In the genomic region with DNA sequence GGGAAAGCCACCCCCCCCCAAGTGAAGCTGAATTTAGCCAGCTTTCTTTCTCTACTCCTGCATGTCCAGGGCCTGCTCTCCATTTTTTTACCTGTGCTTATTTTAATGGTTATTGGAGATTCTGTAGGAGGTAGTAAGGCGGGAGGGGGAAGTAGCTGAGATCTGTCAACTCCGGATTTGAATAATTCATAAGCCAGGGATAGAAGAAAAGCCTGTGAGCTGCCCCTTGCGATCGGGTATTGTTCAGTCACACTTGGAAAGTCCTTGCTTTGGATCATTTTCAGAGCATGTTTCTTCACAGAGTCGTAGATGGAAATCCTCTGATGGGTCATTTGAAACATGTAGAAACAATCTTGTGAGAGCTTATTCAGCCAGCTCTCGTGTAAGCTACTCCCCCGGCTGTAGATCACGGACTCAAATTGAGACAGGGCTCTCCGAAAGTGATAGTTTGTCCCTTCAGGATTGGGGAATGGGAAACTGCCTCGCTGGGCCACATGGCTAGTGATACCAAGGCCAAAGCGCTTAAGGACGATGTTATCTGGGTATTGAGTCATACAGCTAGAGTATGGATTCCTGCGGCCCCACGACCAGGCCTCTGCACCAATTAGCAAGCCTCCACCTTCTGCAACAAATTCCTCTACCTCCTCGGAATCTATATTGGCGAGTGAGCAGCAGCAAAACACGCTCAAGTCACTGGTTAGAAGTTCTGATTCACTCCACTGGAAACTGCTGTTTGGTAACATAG, we compare ENCODE assay signal across 26 mouse cellular contexts. TPM values are rescaled to one million over a fixed set of nuclear protein-coding genes. Genes with fewer than 3 reads are reported as not detected.
DNase-seq lines count a peak whose midpoint lies in the region; ATAC-seq and TF ChIP-seq lines count a peak whose summit lies in the region.
"Had no signal": no experiment of that assay in that cellular context is flagged by ENCODE, and none has a peak within 500 bp of the region (broad histone marks: within the 10 kb centered on the region; RNA-seq: fewer than 3 reads in every experiment).

No protein-coding gene starts in this region.

- no peak; the same call in 1 of the 2 replicates for ATAC-seq in hindbrain, embryonic 11.5 days (ENCODE audit: low FRiP score)
- ATAC-seq in hindbrain, postnatal 0 days = no peak
- peak; percentile 71 for ATAC-seq in midbrain, embryonic 11.5 days (ENCODE audit: low FRiP score)
- no peak for ATAC-seq in midbrain, embryonic 16.5 days
- ATAC-seq in midbrain, embryonic 14.5 days (ENCODE audit: low FRiP score, low TSS enrichment) = no peak
- no peak for ATAC-seq in midbrain, postnatal 0 days (ENCODE audit: low FRiP score)
- ATAC-seq: forebrain, embryonic 13.5 days; forebrain, embryonic 16.5 days had no signal

- H3K4me3 ChIP-seq in hindbrain, embryonic 11.5 days (ENCODE audit: low read depth, low read length) = no peak overlapping the region
- H3K4me3 ChIP-seq in hindbrain, postnatal 0 days (ENCODE audit: low read length) = no peak overlapping the region
- no peak overlapping the region for H3K4me3 ChIP-seq in midbrain, embryonic 11.5 days (ENCODE audit: low read depth, low read length)
- no peak overlapping the region for H3K4me3 ChIP-seq in midbrain, embryonic 16.5 days (ENCODE audit: low read depth, low read length)
- no peak overlapping the region for H3K4me3 ChIP-seq in midbrain, embryonic 14.5 days (replicated peaks; ENCODE audit: low read depth, low read length)
- H3K4me3 ChIP-seq in midbrain, postnatal 0 days (ENCODE audit: low read depth, low read length) = no peak overlapping the region
- H3K4me3 ChIP-seq: embryonic facial prominence, embryonic 10.5 days; embryonic facial prominence, embryonic 12.5 days; forebrain, embryonic 13.5 days had no signal

- no peaks in the 10 kb centered on the region for H3K36me3 ChIP-seq in hindbrain, embryonic 11.5 days (ENCODE audit: control insufficient read depth, insufficient read depth, low read length)
- H3K36me3 ChIP-seq in hindbrain, postnatal 0 days (ENCODE audit: insufficient read depth, low read length) = no peaks in the 10 kb centered on the region
- H3K36me3 ChIP-seq in midbrain, embryonic 11.5 days (ENCODE audit: control insufficient read depth, insufficient read depth, low read length) = no peaks in the 10 kb centered on the region
- no peaks in the 10 kb centered on the region for H3K36me3 ChIP-seq in midbrain, embryonic 16.5 days (ENCODE audit: control insufficient read depth, insufficient read depth, low read length)
- no peaks in the 10 kb centered on the region for H3K36me3 ChIP-seq in midbrain, embryonic 14.5 days (ENCODE audit: control insufficient read depth, insufficient read depth, low read length)
- no peaks in the 10 kb centered on the region for H3K36me3 ChIP-seq in midbrain, postnatal 0 days (ENCODE audit: insufficient read depth, low read length)
- H3K36me3 ChIP-seq: embryonic facial prominence, embryonic 10.5 days; embryonic facial prominence, embryonic 12.5 days had no signal

- H3K4me2 ChIP-seq in hindbrain, embryonic 11.5 days (replicated peaks; ENCODE audit: low read depth, low read length) = no peak overlapping the region
- no peak overlapping the region for H3K4me2 ChIP-seq in hindbrain, postnatal 0 days (ENCODE audit: low read depth, low read length)
- H3K4me2 ChIP-seq in midbrain, embryonic 11.5 days = 0 out of 2 replicates have a peak overlapping the region, but pooled peaks have one; percentile 6
- H3K4me2 ChIP-seq in midbrain, embryonic 16.5 days (ENCODE audit: low read length) = no peak overlapping the region
- H3K4me2 ChIP-seq in midbrain, embryonic 14.5 days (ENCODE audit: low read length) = 0 out of 2 replicates have a peak overlapping the region, but pooled peaks have one; percentile 25
- no peak overlapping the region for H3K4me2 ChIP-seq in midbrain, postnatal 0 days (ENCODE audit: low read depth, low read length, poor library complexity, severe bottlenecking)
- H3K4me2 ChIP-seq: embryonic facial prominence, embryonic 12.5 days; forebrain, embryonic 13.5 days had no signal

- WGBS in hindbrain, embryonic 11.5 days = 74% methylated on average over 17 of the region's 17 CpGs
- 58% methylated on average over 17 of the region's 17 CpGs for WGBS in hindbrain, postnatal 0 days
- WGBS in midbrain, embryonic 11.5 days = 54% methylated on average over 17 of the region's 17 CpGs
- WGBS in midbrain, embryonic 16.5 days = 45% methylated on average over 17 of the region's 17 CpGs
- WGBS in midbrain, embryonic 14.5 days = 47% methylated on average over 17 of the region's 17 CpGs
- 50% methylated on average over 17 of the region's 17 CpGs for WGBS in midbrain, postnatal 0 days

- H3K27me3 ChIP-seq in hindbrain, embryonic 11.5 days (ENCODE audit: control insufficient read depth, insufficient read depth, low read length) = no peaks in the 10 kb centered on the region
- H3K27me3 ChIP-seq in hindbrain, postnatal 0 days (ENCODE audit: insufficient read depth, low read length) = no peaks in the 10 kb centered on the region
- no peaks in the 10 kb centered on the region for H3K27me3 ChIP-seq in midbrain, embryonic 11.5 days (ENCODE audit: control insufficient read depth, insufficient read depth, low read length)
- no peaks in the 10 kb centered on the region for H3K27me3 ChIP-seq in midbrain, embryonic 16.5 days (ENCODE audit: control insufficient read depth, insufficient read depth, low read depth, low read length)
- H3K27me3 ChIP-seq in midbrain, embryonic 14.5 days (ENCODE audit: control insufficient read depth, insufficient read depth, low read length) = no peaks in the 10 kb centered on the region
- no peaks in the 10 kb centered on the region for H3K27me3 ChIP-seq in midbrain, postnatal 0 days (ENCODE audit: insufficient read depth, low read length)
- H3K27me3 ChIP-seq: forebrain, embryonic 13.5 days had no signal

- no peaks in the 10 kb centered on the region for H3K4me1 ChIP-seq in hindbrain, embryonic 11.5 days (replicated peaks; ENCODE audit: control insufficient read depth, insufficient read depth, low read length)
- H3K4me1 ChIP-seq in hindbrain, postnatal 0 days (ENCODE audit: insufficient read depth, low read length) = no peaks in the 10 kb centered on the region
- peaks cover 3% of the 10 kb centered on the region; the same call in 1 of the 2 replicates for H3K4me1 ChIP-seq in midbrain, embryonic 11.5 days (ENCODE audit: control insufficient read depth, insufficient read depth, low read length)
- H3K4me1 ChIP-seq in midbrain, embryonic 16.5 days (ENCODE audit: control insufficient read depth, insufficient read depth, low read length) = no peaks in the 10 kb centered on the region
- peaks cover 5% of the 10 kb centered on the region; the same call in 1 of the 2 replicates for H3K4me1 ChIP-seq in midbrain, embryonic 14.5 days (ENCODE audit: control insufficient read depth, insufficient read depth, low read length)
- no peaks in the 10 kb centered on the region for H3K4me1 ChIP-seq in midbrain, postnatal 0 days (ENCODE audit: insufficient read depth, low read length)
- H3K4me1 ChIP-seq: embryonic facial prominence, embryonic 10.5 days; embryonic facial prominence, embryonic 12.5 days had no signal

- H3K9me3 ChIP-seq in hindbrain, embryonic 11.5 days (ENCODE audit: control insufficient read depth, low read length) = no peaks in the 10 kb centered on the region
- no peaks in the 10 kb centered on the region for H3K9me3 ChIP-seq in hindbrain, postnatal 0 days (ENCODE audit: low read length)
- no peaks in the 10 kb centered on the region for H3K9me3 ChIP-seq in midbrain, embryonic 11.5 days (ENCODE audit: control insufficient read depth, low read length)
- no peaks in the 10 kb centered on the region for H3K9me3 ChIP-seq in midbrain, embryonic 16.5 days (replicated peaks; ENCODE audit: control insufficient read depth, low read length, poor library complexity, severe bottlenecking)
- no peaks in the 10 kb centered on the region for H3K9me3 ChIP-seq in midbrain, embryonic 14.5 days (ENCODE audit: control insufficient read depth, low read length)
- no peaks in the 10 kb centered on the region for H3K9me3 ChIP-seq in midbrain, postnatal 0 days (ENCODE audit: low read length)
- H3K9me3 ChIP-seq: embryonic facial prominence, embryonic 10.5 days; embryonic facial prominence, embryonic 12.5 days; forebrain, embryonic 13.5 days had no signal

- H3K9ac ChIP-seq in hindbrain, embryonic 11.5 days (ENCODE audit: low read depth, low read length) = no peak overlapping the region
- no peak overlapping the region for H3K9ac ChIP-seq in hindbrain, postnatal 0 days (replicated peaks; ENCODE audit: low read length)
- no peak overlapping the region for H3K9ac ChIP-seq in midbrain, embryonic 11.5 days (ENCODE audit: low read length)
- H3K9ac ChIP-seq in midbrain, embryonic 16.5 days (ENCODE audit: low read depth, low read length) = no peak overlapping the region
- H3K9ac ChIP-seq in midbrain, embryonic 14.5 days (replicated peaks; ENCODE audit: low read length) = no peak overlapping the region
- no peak overlapping the region for H3K9ac ChIP-seq in midbrain, postnatal 0 days (replicated peaks; ENCODE audit: low read length, poor library complexity, severe bottlenecking)
- H3K9ac ChIP-seq: embryonic facial prominence, embryonic 12.5 days; forebrain, embryonic 13.5 days had no signal

- peak; percentile 5 for DNase-seq in hindbrain, embryonic 11.5 days (ENCODE audit: low spot score)
- DNase-seq in hindbrain, postnatal 0 days (ENCODE audit: low spot score) = no peak
- peak; percentile 85 for DNase-seq in midbrain, embryonic 11.5 days (ENCODE audit: low spot score, missing footprints)
- DNase-seq in midbrain, embryonic 14.5 days = peak; percentile 29
- DNase-seq in midbrain, postnatal 0 days (ENCODE audit: low spot score) = no peak
- DNase-seq in heart, adult 9 months (ENCODE audit: low spot score in 2 of 2) = no peak
- DNase-seq: adrenal gland, adult 2 months; adrenal gland, postnatal 10 days; adrenal gland, postnatal 25 days; cerebellum, adult 11-12 months; cerebellum, adult 2 months; cerebellum, adult 9-10 months; cerebellum, postnatal 10 days; cerebellum, postnatal 25 days had no signal

- TF ChIP-seq CTCF in hindbrain, postnatal 0 days (IDR thresholded peaks at IDR 0.05; ENCODE audit: low read depth) = no peak
- TF ChIP-seq CTCF in midbrain, postnatal 0 days (IDR thresholded peaks at IDR 0.05) = no peak

- H3K27ac ChIP-seq in hindbrain, embryonic 11.5 days (ENCODE audit: low read depth, low read length) = no peak overlapping the region
- no peak overlapping the region for H3K27ac ChIP-seq in hindbrain, postnatal 0 days
- no peak overlapping the region for H3K27ac ChIP-seq in midbrain, embryonic 11.5 days (ENCODE audit: low read depth, low read length)
- no peak overlapping the region for H3K27ac ChIP-seq in midbrain, embryonic 16.5 days (ENCODE audit: low read length)
- no peak overlapping the region for H3K27ac ChIP-seq in midbrain, embryonic 14.5 days (replicated peaks; ENCODE audit: low read depth, low read length)
- H3K27ac ChIP-seq in midbrain, postnatal 0 days (ENCODE audit: low read depth, low read length) = no peak overlapping the region
- H3K27ac ChIP-seq: embryonic facial prominence, embryonic 10.5 days; embryonic facial prominence, embryonic 12.5 days; forebrain, embryonic 13.5 days had no signal

RNA-seq across cellular contexts. Expression of gene Tcaf3, which starts 4.2 kb away (rescaled TPM):
- polyA plus RNA-seq in hindbrain, embryonic 11.5 days (2014; fragmentation: Nextera tagmentation; extraction: Ambion mirVana) = not detected in 2 replicates
- total RNA-seq in hindbrain, postnatal 0 days (2014; rRNA removed) = not detected in 2 replicates
- not detected in 2 replicates for polyA plus RNA-seq in hindbrain, postnatal 0 days (2015; fragmentation: Nextera tagmentation; extraction: Ambion mirVana)
- not detected in 2 replicates for polyA plus RNA-seq in midbrain, embryonic 11.5 days (2014; fragmentation: Nextera tagmentation; extraction: Ambion mirVana)
- polyA plus RNA-seq in midbrain, embryonic 16.5 days (2015; fragmentation: Nextera tagmentation; extraction: Ambion mirVana) = not detected in 2 replicates
- polyA plus RNA-seq in midbrain, embryonic 14.5 days (2014; fragmentation: Nextera tagmentation; extraction: Ambion mirVana) = not detected in 2 replicates
- total RNA-seq in midbrain, postnatal 0 days (2014; rRNA removed) = not detected in 2 replicates
- not detected in 2 replicates for polyA plus RNA-seq in midbrain, postnatal 0 days (2015; fragmentation: Nextera tagmentation; extraction: Ambion mirVana)
- total RNA-seq: adrenal gland, adult 2 months; adrenal gland, postnatal 10 days; adrenal gland, postnatal 25 days; adrenal gland, postnatal 4 days; ES-E14; MEL had no signal
- polyA plus RNA-seq: adrenal gland, adult 2 months; C2C12; cerebellum, adult 2 months; cortical plate, adult 2 months; embryonic facial prominence, embryonic 10.5 days; embryonic facial prominence, embryonic 12.5 days; embryonic facial prominence, embryonic 14.5 days; forebrain, embryonic 11.5 days; forebrain, embryonic 16.5 days had no signal

RNA-seq across cellular contexts. Expression of gene Olfr455, which starts 45.9 kb away (rescaled TPM):
- polyA plus RNA-seq in hindbrain, embryonic 11.5 days (2014; fragmentation: Nextera tagmentation; extraction: Ambion mirVana) = not detected in 2 replicates
- not detected in 2 replicates for total RNA-seq in hindbrain, postnatal 0 days (2014; rRNA removed)
- not detected in 2 replicates for polyA plus RNA-seq in hindbrain, postnatal 0 days (2015; fragmentation: Nextera tagmentation; extraction: Ambion mirVana)
- polyA plus RNA-seq in midbrain, embryonic 11.5 days (2014; fragmentation: Nextera tagmentation; extraction: Ambion mirVana) = not detected in 2 replicates
- polyA plus RNA-seq in midbrain, embryonic 16.5 days (2015; fragmentation: Nextera tagmentation; extraction: Ambion mirVana) = not detected in 2 replicates
- not detected in 2 replicates for polyA plus RNA-seq in midbrain, embryonic 14.5 days (2014; fragmentation: Nextera tagmentation; extraction: Ambion mirVana)
- total RNA-seq in midbrain, postnatal 0 days (2014; rRNA removed) = not detected in 2 replicates
- not detected in 2 replicates for polyA plus RNA-seq in midbrain, postnatal 0 days (2015; fragmentation: Nextera tagmentation; extraction: Ambion mirVana)
- total RNA-seq: adrenal gland, adult 2 months; adrenal gland, postnatal 10 days; adrenal gland, postnatal 25 days; ES-E14; MEL had no signal
- polyA plus RNA-seq: adrenal gland, adult 2 months; cerebellum, adult 2 months; cortical plate, adult 2 months; embryonic facial prominence, embryonic 10.5 days; embryonic facial prominence, embryonic 12.5 days; embryonic facial prominence, embryonic 14.5 days; forebrain, embryonic 11.5 days; forebrain, embryonic 13.5 days; forebrain, embryonic 16.5 days had no signal

RNA-seq across cellular contexts. Expression of gene Tcaf2, which starts 51.7 kb away (rescaled TPM):
- polyA plus RNA-seq in hindbrain, embryonic 11.5 days (2014; fragmentation: Nextera tagmentation; extraction: Ambion mirVana) = 2.1 and 2.6 TPM in 2 replicates
- total RNA-seq in hindbrain, postnatal 0 days (2014; rRNA removed) = 2.9 and 4.0 TPM in 2 replicates
- 2.1 and 2.4 TPM in 2 replicates for polyA plus RNA-seq in hindbrain, postnatal 0 days (2015; fragmentation: Nextera tagmentation; extraction: Ambion mirVana)
- 1.8 and 1.9 TPM in 2 replicates for polyA plus RNA-seq in midbrain, embryonic 11.5 days (2014; fragmentation: Nextera tagmentation; extraction: Ambion mirVana)
- polyA plus RNA-seq in midbrain, embryonic 16.5 days (2015; fragmentation: Nextera tagmentation; extraction: Ambion mirVana) = 1.8 and 2.2 TPM in 2 replicates
- 0.46 and 0.93 TPM in 2 replicates for polyA plus RNA-seq in midbrain, embryonic 14.5 days (2014; fragmentation: Nextera tagmentation; extraction: Ambion mirVana)
- total RNA-seq in midbrain, postnatal 0 days (2014; rRNA removed) = 3.1 and 4.7 TPM in 2 replicates
- polyA plus RNA-seq in midbrain, postnatal 0 days (2015; fragmentation: Nextera tagmentation; extraction: Ambion mirVana) = 1.5 and 1.8 TPM in 2 replicates
- total RNA-seq: MEL had no signal

Comparison
In these comparisons a context has a peak if more than half of its experiments do, and no peak if none do; other contexts are left out.
1. DNase-seq: peak in hindbrain, embryonic 11.5 days (single experiment), midbrain, embryonic 11.5 days (single experiment) and midbrain, embryonic 14.5 days (single experiment); none in hindbrain, postnatal 0 days (single experiment), midbrain, postnatal 0 days (single experiment) and heart, adult 9 months (0 of 2).
2. H3K4me2 ChIP-seq: peak in midbrain, embryonic 11.5 days (single experiment) and midbrain, embryonic 14.5 days (single experiment); none in hindbrain, embryonic 11.5 days (single experiment), hindbrain, postnatal 0 days (single experiment), midbrain, embryonic 16.5 days (single experiment) and midbrain, postnatal 0 days (single experiment).